Mouse (Mus musculus): ENCODE measurements around the gene Bicral. TPM values are rescaled to one million over a fixed set of nuclear protein-coding genes. Genes with fewer than 3 reads are reported as not detected.
"Not testable (repeated sequence)": the region's sequence is repeated elsewhere in the genome, so short reads cannot be mapped to it uniquely, and the experiment has no call there.

Gene Bicral
- total RNA-seq, 4 experiments from 2014 or later, result 12.8 to 15.3 (median 14.4) TPM

GRCm38 (mm10) chr17:46799680-46800079, 58.6 kb downstream of the Bicral start:
- DNase-seq (ENCODE audit: low spot score), result no peak

- DNase-seq (ENCODE audit: low spot score), result no peak
These were observed 60.9 kb downstream of the Bicral start for GRCm38 (mm10) chr17:46797386-46797785.

- no peak for DNase-seq (ENCODE audit: low spot score)
These were observed 61.5 kb downstream of the Bicral start for GRCm38 (mm10) chr17:46796743-46797142.

GRCm38 (mm10) chr17:46792963-46793362, 65.3 kb downstream of the Bicral start:
- no peak for DNase-seq (ENCODE audit: low spot score)

GRCm38 (mm10) chr17:46787974-46788373, 70.3 kb downstream of the Bicral start:
- not testable (repeated sequence) for DNase-seq (ENCODE audit: low spot score)

GRCm38 (mm10) chr17:46786952-46787351, 71.3 kb downstream of the Bicral start:
- no peak for DNase-seq (ENCODE audit: low spot score)

GRCm38 (mm10) chr17:46783222-46783565, 75.1 kb downstream of the Bicral start:
- no peak for DNase-seq (ENCODE audit: low spot score)

- DNase-seq (ENCODE audit: low spot score), result peak; percentile 93
These were observed 75.7 kb downstream of the Bicral start, which contains the start of gene Rpl7l1 for GRCm38 (mm10) chr17:46782341-46783221. Rpl7l1 (minus strand) TSS chr17:46782672.

GRCm38 (mm10) chr17:46781876-46782275, 76.4 kb downstream of the Bicral start:
- DNase-seq (ENCODE audit: low spot score), result no peak

- DNase-seq (ENCODE audit: low spot score), result no peak
These were observed 82.2 kb downstream of the Bicral start for GRCm38 (mm10) chr17:46776087-46776486.

- DNase-seq (ENCODE audit: low spot score), result no peak
These were observed 83.2 kb downstream of the Bicral start for GRCm38 (mm10) chr17:46775070-46775469.

- DNase-seq (ENCODE audit: low spot score), result no peak
These were observed 84.2 kb downstream of the Bicral start for GRCm38 (mm10) chr17:46774131-46774472.

- DNase-seq (ENCODE audit: low spot score), result no peak
These were observed 84.8 kb downstream of the Bicral start for GRCm38 (mm10) chr17:46773278-46774130.

GRCm38 (mm10) chr17:46772404-46773277, 85.6 kb downstream of the Bicral start, which contains the start of gene 2310039H08Rik:
2310039H08Rik (plus strand) TSS chr17:46772635.
- DNase-seq (ENCODE audit: low spot score), result peak; percentile 86

GRCm38 (mm10) chr17:46772038-46772403, 86.3 kb downstream of the Bicral start:
- DNase-seq (ENCODE audit: low spot score), result no peak

GRCm38 (mm10) chr17:46771616-46772015, 86.7 kb downstream of the Bicral start:
- no peak for DNase-seq (ENCODE audit: low spot score)

- DNase-seq (ENCODE audit: low spot score), result no peak
These were observed 87.3 kb downstream of the Bicral start for GRCm38 (mm10) chr17:46771025-46771424.

GRCm38 (mm10) chr17:46770546-46770945, 87.7 kb downstream of the Bicral start:
- DNase-seq (ENCODE audit: low spot score), result no peak

- no peak for DNase-seq (ENCODE audit: low spot score)
These were observed 90.4 kb downstream of the Bicral start for GRCm38 (mm10) chr17:46767868-46768267.

- not testable (repeated sequence) for DNase-seq (ENCODE audit: low spot score)
These were observed 93.4 kb downstream of the Bicral start for GRCm38 (mm10) chr17:46764916-46765315.

GRCm38 (mm10) chr17:46763544-46763943, 94.7 kb downstream of the Bicral start, which contains the start of gene Ptcra:
Ptcra (minus strand) TSS chr17:46763712.
- DNase-seq (ENCODE audit: low spot score), result no peak
